Mouse (Mus musculus): ENCODE measurements at regions not wholly inside any gene's neighbourhood (a gene's known extent, or its start where the extent isn't known, plus 50 kb on each side); places are given as distances from the start of the nearest gene placed in this dataset.

DNA sequence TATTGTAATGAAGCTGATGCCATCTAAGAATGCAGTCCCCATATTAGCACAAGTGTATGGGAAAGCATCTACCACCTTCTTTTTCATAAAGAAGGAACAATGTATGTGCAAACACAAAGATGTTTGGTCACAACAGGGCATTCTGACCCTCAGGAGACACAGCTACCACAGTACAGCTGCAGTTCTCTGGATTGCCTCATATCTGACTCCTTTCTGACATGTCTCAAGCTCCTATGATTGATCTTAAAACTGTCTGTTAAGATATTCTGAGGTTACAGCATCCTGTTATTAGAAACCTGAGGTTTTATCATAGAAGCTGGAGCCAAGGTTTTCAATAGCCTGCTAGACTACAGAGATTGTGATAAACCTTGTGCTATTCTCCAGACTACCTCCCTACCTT is 813.0 kb downstream of the Ryr2 start:
- DNase-seq (ENCODE audit: low spot score in 2 of 2) = no peak

- DNase-seq (ENCODE audit: low spot score in 2 of 2) = no peak
These were observed 832.8 kb downstream of the Ryr2 start for GRCm38 (mm10) chr13:11273896-11274295.

GRCm38 (mm10) chr13:11268673-11269340 is 837.9 kb downstream of the Ryr2 start:
- peak; percentile 54 to 81 for DNase-seq (ENCODE audit: low spot score in 2 of 2)

DNA sequence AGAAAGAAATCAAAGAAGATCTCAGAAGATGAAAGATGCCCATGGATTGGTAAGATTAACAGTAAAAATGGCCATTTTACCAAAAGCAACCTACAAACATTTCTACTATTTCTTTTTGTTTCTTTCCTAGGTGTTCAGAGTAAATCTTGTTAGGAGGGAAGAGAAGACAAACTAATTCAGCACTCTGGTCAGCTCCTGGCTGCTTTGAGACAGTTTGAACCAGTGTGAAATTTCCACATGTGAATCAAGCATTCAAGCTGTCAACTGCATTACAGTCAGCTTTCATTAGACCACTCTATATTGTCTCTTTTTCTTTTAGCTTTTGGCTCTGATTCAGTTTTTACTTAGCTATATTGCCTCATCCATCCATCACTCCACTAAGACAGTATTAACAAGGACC is 859.2 kb downstream of the Ryr2 start:
- DNase-seq (ENCODE audit: low spot score in 2 of 2) = no peak

DNA sequence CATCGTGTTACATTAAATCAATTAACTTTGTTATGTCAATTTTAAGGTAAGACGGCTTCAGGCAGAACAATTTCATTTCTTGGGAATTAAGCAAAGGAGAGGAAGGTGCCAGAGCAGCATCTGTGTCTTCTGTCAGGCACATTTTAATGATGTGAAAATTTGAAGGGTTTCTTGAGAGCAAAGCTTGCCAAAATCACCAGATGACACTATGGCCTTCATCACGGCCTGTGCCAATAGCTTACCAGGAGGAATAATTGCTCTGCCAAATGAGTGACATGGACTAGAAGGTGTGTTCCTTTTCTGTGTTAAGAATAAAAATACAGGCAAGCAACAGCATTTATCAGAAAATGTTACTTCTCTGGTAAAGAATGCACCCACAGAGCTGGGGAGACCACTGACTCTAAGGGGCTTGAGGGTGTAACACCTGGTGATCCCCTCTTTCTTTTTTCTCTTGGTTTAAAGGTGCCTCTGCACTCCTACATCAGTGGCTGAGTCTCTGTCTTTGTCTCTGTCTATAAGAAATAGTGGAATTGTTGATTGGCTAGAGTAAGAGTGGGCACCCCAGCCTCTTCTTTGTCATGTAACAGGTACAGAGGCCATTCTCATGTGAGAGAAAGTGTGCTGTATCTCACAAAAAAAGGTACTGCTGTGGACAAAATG is 856.2 kb upstream of the Chrm3 start:
- DNase-seq (ENCODE audit: low spot score in 2 of 2) = no peak

GRCm38 (mm10) chr13:11210109-11210508 is 849.5 kb upstream of the Chrm3 start:
- DNase-seq (ENCODE audit: low spot score in 2 of 2) = no peak

GRCm38 (mm10) chr13:11205216-11205786 is 844.7 kb upstream of the Chrm3 start:
- DNase-seq (ENCODE audit: low spot score in 2 of 2) = no peak

DNA sequence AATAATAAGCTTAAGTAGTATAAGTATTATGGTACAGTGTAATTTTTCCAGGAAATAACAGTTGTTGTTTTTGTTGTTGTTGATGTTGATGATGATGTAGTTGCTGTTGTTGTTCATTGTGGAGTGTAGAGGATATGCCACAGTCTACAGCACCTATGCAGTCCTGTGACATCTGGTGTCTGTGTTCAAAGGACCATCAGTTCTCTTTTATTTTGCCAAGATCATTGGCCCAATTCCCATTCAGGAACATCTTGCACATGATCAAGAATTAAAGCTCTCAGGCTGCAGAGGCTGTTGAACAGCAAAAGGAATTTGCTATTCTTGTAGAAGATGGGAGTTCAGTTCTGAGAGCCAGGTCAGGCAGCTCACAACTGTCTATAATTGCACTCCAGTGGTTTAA is 841.3 kb upstream of the Chrm3 start:
- DNase-seq (ENCODE audit: low spot score in 2 of 2) = peak in 1 of 2 experiments; percentile 30

- DNase-seq (ENCODE audit: low spot score in 2 of 2) = no peak
These were observed 831.8 kb upstream of the Chrm3 start for GRCm38 (mm10) chr13:11192471-11192870.

GRCm38 (mm10) chr13:11181191-11181590 is 820.5 kb upstream of the Chrm3 start:
- DNase-seq (ENCODE audit: low spot score in 2 of 2) = no peak

DNA sequence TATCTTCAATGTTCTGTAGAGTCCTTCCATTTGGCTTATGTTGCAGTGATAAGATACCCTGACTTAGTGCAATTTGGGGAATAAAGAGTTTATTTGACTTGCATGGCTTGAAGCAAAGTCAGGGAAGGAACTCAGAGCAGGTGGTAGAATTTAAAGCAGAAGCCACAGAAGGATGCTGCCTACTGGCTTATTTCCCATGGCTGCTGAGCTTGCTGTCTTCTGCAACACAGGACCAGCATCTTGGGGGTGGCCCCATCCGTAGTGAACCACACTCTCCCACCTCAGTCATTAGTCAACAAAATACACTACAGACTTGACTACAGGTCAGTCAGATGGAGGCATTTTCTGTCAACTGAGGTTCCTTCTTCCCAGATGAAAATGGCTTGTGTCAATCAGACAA is 819.7 kb upstream of the Chrm3 start:
- peak in 1 of 2 experiments; percentile 14 for DNase-seq (ENCODE audit: low spot score in 2 of 2)

- no peak for DNase-seq (ENCODE audit: low spot score in 2 of 2)
These were observed 817.9 kb upstream of the Chrm3 start for GRCm38 (mm10) chr13:11178586-11178985.

- no peak for DNase-seq (ENCODE audit: low spot score in 2 of 2)
These were observed 817.2 kb upstream of the Chrm3 start for GRCm38 (mm10) chr13:11177642-11178420.

DNA sequence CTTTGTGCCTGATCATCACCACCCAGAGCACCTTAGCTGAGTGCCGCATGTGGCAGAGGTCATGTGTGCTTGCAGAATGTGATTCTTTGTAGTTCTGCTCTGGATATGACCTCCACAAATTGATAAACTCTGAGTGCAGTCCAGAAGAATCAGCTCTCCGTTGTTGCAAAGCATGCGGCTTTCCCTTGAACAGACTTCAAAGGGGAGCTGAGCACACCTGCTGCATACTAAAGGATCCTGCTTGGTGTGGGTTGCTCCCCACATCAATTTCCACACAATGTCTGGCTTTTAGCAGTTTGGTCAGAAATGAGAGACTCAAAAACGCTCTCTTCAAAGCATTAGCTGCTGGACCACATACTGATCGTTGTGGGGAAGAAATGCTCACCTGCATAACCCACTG is 806.5 kb upstream of the Chrm3 start:
- DNase-seq (ENCODE audit: low spot score in 2 of 2) = no peak

- no peak for DNase-seq (ENCODE audit: low spot score in 2 of 2)
These were observed 803.5 kb upstream of the Chrm3 start for GRCm38 (mm10) chr13:11164130-11164529.

DNA sequence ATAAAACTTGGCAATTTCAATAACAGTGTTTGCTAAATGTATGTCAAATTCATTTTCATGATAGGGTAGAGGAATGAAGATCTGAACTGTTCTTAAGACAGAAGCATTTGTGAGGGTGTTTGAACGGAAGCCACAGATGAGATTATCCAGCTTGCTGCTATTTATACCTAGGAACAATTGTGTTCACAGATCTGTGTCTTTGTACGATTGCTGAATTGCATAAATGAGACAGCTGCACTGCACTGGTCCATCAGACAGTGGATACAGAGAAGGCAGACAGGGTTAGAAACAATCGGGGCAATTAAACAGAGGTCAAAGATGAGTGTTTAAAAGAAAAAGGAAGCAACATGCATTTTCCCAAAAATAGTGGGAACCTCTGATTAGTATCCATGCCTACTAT is 786.6 kb upstream of the Chrm3 start:
- peak; percentile 6 to 55 for DNase-seq (ENCODE audit: low spot score in 2 of 2)

GRCm38 (mm10) chr13:11107693-11108092 is 747.0 kb upstream of the Chrm3 start:
- no peak for DNase-seq (ENCODE audit: low spot score in 2 of 2)

GRCm38 (mm10) chr13:11106426-11106825 is 745.8 kb upstream of the Chrm3 start:
- no peak for DNase-seq (ENCODE audit: low spot score in 2 of 2)

GRCm38 (mm10) chr13:11105571-11105970 is 744.9 kb upstream of the Chrm3 start:
- no peak for DNase-seq (ENCODE audit: low spot score in 2 of 2)

DNA sequence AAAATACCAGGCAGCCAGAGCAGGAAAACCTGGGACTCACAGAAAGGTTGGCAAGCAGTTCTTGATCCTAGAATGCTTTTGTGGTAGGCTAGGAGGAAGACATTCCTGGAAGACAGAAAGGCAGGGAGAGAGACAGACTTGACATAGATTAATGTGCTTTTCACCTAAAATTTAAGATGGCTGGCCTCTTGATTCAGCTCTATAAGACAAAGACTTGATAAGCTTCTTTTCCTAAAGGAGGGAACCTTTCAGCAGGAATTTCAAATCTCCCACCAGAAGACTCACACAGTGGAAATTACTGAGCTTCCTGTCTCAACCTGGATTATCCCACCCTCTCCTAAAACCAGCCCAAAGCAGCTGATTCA is 738.9 kb upstream of the Chrm3 start:
- no peak for DNase-seq (ENCODE audit: low spot score in 2 of 2)

DNA sequence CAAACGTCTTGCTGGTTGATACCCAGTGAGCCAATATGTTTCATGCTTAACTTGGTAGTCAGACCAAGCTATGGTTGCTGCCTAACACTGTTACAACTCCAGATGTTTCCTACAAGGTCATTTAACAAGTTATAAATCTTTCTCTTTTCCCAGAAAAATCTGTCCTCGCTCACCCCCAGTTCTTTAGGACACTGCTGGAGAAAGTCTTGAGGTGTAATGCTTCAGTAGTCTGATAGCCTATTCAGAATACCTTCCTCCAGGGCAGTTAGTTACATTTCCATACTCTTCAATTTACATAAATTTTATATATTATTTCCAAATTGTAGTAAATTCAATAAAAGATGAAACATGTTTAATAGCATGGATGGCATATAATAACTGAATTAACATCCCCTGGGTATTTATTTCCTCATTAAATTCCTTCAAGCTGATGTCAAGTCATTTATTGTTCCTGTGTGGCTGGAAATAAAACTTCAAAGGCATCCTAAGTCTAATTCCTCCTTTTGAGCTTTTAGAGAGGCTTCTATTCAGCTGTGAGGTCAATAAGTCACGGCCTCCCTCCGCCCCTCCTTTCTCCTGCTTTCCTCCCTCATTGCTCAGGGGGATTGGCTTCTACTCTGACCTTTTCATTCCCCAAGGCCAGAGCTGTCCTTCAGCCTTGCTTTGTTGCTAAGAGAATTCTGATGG is 738.4 kb upstream of the Chrm3 start:
- DNase-seq (ENCODE audit: low spot score in 2 of 2) = no peak

All from layer of hippocampus, adult 18-20 months (tissue).